12 mouse cellular contexts compared by ENCODE assay signal in genomic region chr4:107084343-107084742, GRCm38 (mm10). TPM values are rescaled to one million over a fixed set of nuclear protein-coding genes. Genes with fewer than 3 reads are reported as not detected.
DNase-seq lines count a peak whose midpoint lies in the region; ATAC-seq lines count a peak whose summit lies in the region.
"Had no signal": no experiment of that assay in that cellular context is flagged by ENCODE, and none has a peak within 500 bp of the region (broad histone marks: within the 10 kb centered on the region; RNA-seq: fewer than 3 reads in every experiment).

No protein-coding gene starts in this region.

- DNase-seq in heart, postnatal 36 days = no peak
- DNase-seq in adrenal gland, adult 8-10 months = peak; percentile 69
- no peak for DNase-seq in forebrain, embryonic 14.5 days (ENCODE audit: low spot score)
- DNase-seq in midbrain, embryonic 10.5 days (ENCODE audit: low spot score) = no peak
- no peak for DNase-seq in lung, adult 18-20 months
- DNase-seq in thymus, postnatal 0 days (ENCODE audit: low spot score) = no peak
- no peak for DNase-seq in adipocyte (ENCODE audit: low spot score)

- ATAC-seq in heart, embryonic 12.5 days (ENCODE audit: insufficient number of reproducible peaks, low FRiP score) = peak; percentile 37; the same call in 1 of the 2 replicates
- no peak for ATAC-seq in forebrain, embryonic 14.5 days
- ATAC-seq: CD4-positive, CD25-positive, alpha-beta regulatory T cell, adult 4 months had no signal

- H3K4me2 ChIP-seq in heart, embryonic 12.5 days = no peak overlapping the region
- no peak overlapping the region for H3K4me2 ChIP-seq in forebrain, embryonic 14.5 days (ENCODE audit: low read length)
- H3K4me2 ChIP-seq: stomach, embryonic 15.5 days had no signal

- no peak overlapping the region for H3K4me3 ChIP-seq in heart, embryonic 12.5 days
- H3K4me3 ChIP-seq in forebrain, embryonic 14.5 days (ENCODE audit: low read depth, low read length) = no peak overlapping the region
- peak overlapping the region; percentile 33; the same call in 1 of the 2 replicates for H3K4me3 ChIP-seq in midbrain, embryonic 10.5 days
- H3K4me3 ChIP-seq: stomach, embryonic 15.5 days had no signal

- 9% methylated on average over 1 of the region's 1 CpGs for WGBS in heart, embryonic 12.5 days
- 54% methylated on average over 1 of the region's 1 CpGs for WGBS in forebrain, embryonic 14.5 days
- WGBS in midbrain, embryonic 10.5 days = 18% methylated on average over 1 of the region's 1 CpGs

- no peak overlapping the region for H3K9ac ChIP-seq in heart, embryonic 12.5 days
- peak overlapping the region; percentile 9; the same call in 1 of the 2 replicates for H3K9ac ChIP-seq in forebrain, embryonic 14.5 days (ENCODE audit: low read length)
- H3K9ac ChIP-seq: stomach, embryonic 15.5 days had no signal

- intact Hi-C loops in heart, postnatal 36 days (cut with DNase I) = no loop called here

- H3K27me3 ChIP-seq in heart, embryonic 12.5 days (replicated peaks) = no peaks in the 10 kb centered on the region
- no peaks in the 10 kb centered on the region for H3K27me3 ChIP-seq in forebrain, embryonic 14.5 days (replicated peaks; ENCODE audit: control insufficient read depth, insufficient read depth, low read length)
- no peaks in the 10 kb centered on the region for H3K27me3 ChIP-seq in midbrain, embryonic 10.5 days (ENCODE audit: low read depth, poor library complexity, severe bottlenecking)
- H3K27me3 ChIP-seq: stomach, embryonic 15.5 days had no signal

- H3K9me3 ChIP-seq in heart, embryonic 12.5 days (replicated peaks) = no peaks in the 10 kb centered on the region
- no peaks in the 10 kb centered on the region for H3K9me3 ChIP-seq in forebrain, embryonic 14.5 days (replicated peaks; ENCODE audit: control insufficient read depth, low read length)
- H3K9me3 ChIP-seq in midbrain, embryonic 10.5 days (replicated peaks) = no peaks in the 10 kb centered on the region
- H3K9me3 ChIP-seq: stomach, embryonic 15.5 days had no signal

- no peaks in the 10 kb centered on the region for H3K36me3 ChIP-seq in heart, embryonic 12.5 days
- H3K36me3 ChIP-seq in forebrain, embryonic 14.5 days (ENCODE audit: control insufficient read depth, insufficient read depth, low read length) = no peaks in the 10 kb centered on the region
- no peaks in the 10 kb centered on the region for H3K36me3 ChIP-seq in midbrain, embryonic 10.5 days
- H3K36me3 ChIP-seq: stomach, embryonic 15.5 days had no signal

- peaks cover 27% of the 10 kb centered on the region for H3K4me1 ChIP-seq in heart, embryonic 12.5 days (replicated peaks)
- H3K4me1 ChIP-seq in forebrain, embryonic 14.5 days (ENCODE audit: control insufficient read depth, insufficient read depth, low read length) = peaks cover 9% of the 10 kb centered on the region
- peaks cover 47% of the 10 kb centered on the region for H3K4me1 ChIP-seq in midbrain, embryonic 10.5 days
- H3K4me1 ChIP-seq: stomach, embryonic 15.5 days had no signal

- H3K27ac ChIP-seq in heart, embryonic 12.5 days (ENCODE audit: poor library complexity, severe bottlenecking) = no peak overlapping the region
- H3K27ac ChIP-seq in forebrain, embryonic 14.5 days (ENCODE audit: low read depth, low read length) = peak overlapping the region; percentile 56
- peak overlapping the region; percentile 88 for H3K27ac ChIP-seq in midbrain, embryonic 10.5 days (replicated peaks)
- H3K27ac ChIP-seq: stomach, embryonic 15.5 days had no signal

RNA-seq across cellular contexts. Expression of gene Cdcp2, which starts 12.3 kb away (rescaled TPM):
- not detected in 2 replicates for polyA plus RNA-seq in heart, embryonic 12.5 days (2016; fragmentation: Nextera tagmentation; extraction: Ambion mirVana)
- not detected for total RNA-seq in heart, postnatal 36 days (2021)
- total RNA-seq in adrenal gland, adult 8-10 months (2022) = under 1 TPM; 0.09 to 0.14 (median 0.12) TPM
- not detected in 2 replicates for polyA plus RNA-seq in forebrain, embryonic 14.5 days (2014; fragmentation: Nextera tagmentation; extraction: Ambion mirVana)
- 0.11 and 0.22 TPM in 2 replicates for polyA plus RNA-seq in midbrain, embryonic 10.5 days (2016; fragmentation: Nextera tagmentation; extraction: Ambion mirVana)
- not detected in 2 replicates for polyA plus RNA-seq in thymus, postnatal 0 days (2015; fragmentation: Nextera tagmentation; extraction: Ambion mirVana)
- total RNA-seq: left cerebral cortex, postnatal 36 days had no signal
- polyA plus RNA-seq: CD4-positive, CD25-positive, alpha-beta regulatory T cell, adult 4 months; cerebellum, adult 2 months; stomach, embryonic 15.5 days had no signal

RNA-seq across cellular contexts. Expression of gene Cyb5rl, which starts 17.6 kb away (rescaled TPM):
- polyA plus RNA-seq in heart, embryonic 12.5 days (2016; fragmentation: Nextera tagmentation; extraction: Ambion mirVana) = 4.5 and 5.9 TPM in 2 replicates
- 10 to 100 TPM; 19.3 to 21.4 TPM for total RNA-seq in heart, postnatal 36 days (2021)
- 10 to 100 TPM; 28.6 to 43.4 (median 29.7) TPM for total RNA-seq in adrenal gland, adult 8-10 months (2022)
- 3.6 and 4.1 TPM in 2 replicates for polyA plus RNA-seq in forebrain, embryonic 14.5 days (2014; fragmentation: Nextera tagmentation; extraction: Ambion mirVana)
- polyA plus RNA-seq in midbrain, embryonic 10.5 days (2016; fragmentation: Nextera tagmentation; extraction: Ambion mirVana) = 7.6 and 9.9 TPM in 2 replicates
- 5.0 and 5.3 TPM in 2 replicates for polyA plus RNA-seq in thymus, postnatal 0 days (2015; fragmentation: Nextera tagmentation; extraction: Ambion mirVana)

RNA-seq across cellular contexts. Expression of gene Mrpl37, which starts 17.7 kb away (rescaled TPM):
- polyA plus RNA-seq in heart, embryonic 12.5 days (2016; fragmentation: Nextera tagmentation; extraction: Ambion mirVana) = 84.4 and 87.0 TPM in 2 replicates
- total RNA-seq in heart, postnatal 36 days (2021) = 100 to 1,000 TPM; 102 to 110 TPM
- 100 to 1,000 TPM; 102 to 114 (median 112) TPM for total RNA-seq in adrenal gland, adult 8-10 months (2022)
- 94.0 and 95.6 TPM in 2 replicates for polyA plus RNA-seq in forebrain, embryonic 14.5 days (2014; fragmentation: Nextera tagmentation; extraction: Ambion mirVana)
- 122 and 123 TPM in 2 replicates for polyA plus RNA-seq in midbrain, embryonic 10.5 days (2016; fragmentation: Nextera tagmentation; extraction: Ambion mirVana)
- polyA plus RNA-seq in thymus, postnatal 0 days (2015; fragmentation: Nextera tagmentation; extraction: Ambion mirVana) = 78.1 and 80.6 TPM in 2 replicates
